Mouse (Mus musculus): ENCODE measurements around the gene Prkra.

GRCm38 (mm10) chr2:76672134-76672745 is 24.4 kb upstream of the Prkra start:
- TF ChIP-seq CTCF (IDR thresholded peaks at IDR 0.05; ENCODE audit: low read depth, low read length) (no peak), POLR2A (IDR thresholded peaks at IDR 0.05; ENCODE audit: insufficient read depth, low read length) (no peak), EP300 (IDR thresholded peaks at IDR 0.05; ENCODE audit: insufficient read depth, low read depth, low read length) (no peak)

All from ES-Bruce4 (cell line).